Mouse (Mus musculus) bone marrow, adult 2 months (tissue): ENCODE data around the gene Ankrd13d. TPM values are rescaled to one million over a fixed set of nuclear protein-coding genes. Genes with fewer than 3 reads are reported as not detected.
A peak's percentile ranks its signal among the peaks of the same experiment; 100 is the strongest.

Experiments used
- H3K27ac ChIP-seq: fragments of 200-500 bp; 2 replicates; pipeline ENCODE4 v1.5.1; 2012; ENCODE audit warnings: low read depth, mild to moderate bottlenecking, control low read depth, inconsistent platforms, low read length; ENCODE audit not compliant: control insufficient read depth, poor library complexity, insufficient read depth
- H3K4me1 ChIP-seq: fragments of 200-500 bp; 2 replicates; pipeline ENCODE4 v1.6.1; 2011; ENCODE audit warnings: low read length; ENCODE audit not compliant: control insufficient read depth, insufficient read depth
- H3K4me3 ChIP-seq: fragments of 200-500 bp; replicated peaks from 2 replicates; pipeline ENCODE3; 2011; ENCODE audit warnings: mild to moderate bottlenecking, low read depth, low read length, control low read depth; ENCODE audit not compliant: control insufficient read depth
- CTCF ChIP-seq: fragments of 200-500 bp; IDR thresholded peaks from 2 replicates; pipeline ENCODE4 v1.5.1; 2011; ENCODE audit warnings: low read length, control low read depth; ENCODE audit not compliant: control insufficient read depth, insufficient read depth
- POLR2A ChIP-seq: fragments of 200-500 bp; IDR thresholded peaks from 2 replicates; pipeline ENCODE4 v1.6.1; 2011; ENCODE audit warnings: low read depth, mild to moderate bottlenecking, control low read depth, low read length, borderline replicate concordance; ENCODE audit not compliant: control insufficient read depth
- whole genome bisulfite sequencing: fragments of 180-500 bp; shearing (Covaris S2); methylation state at CpG from one replicate; pipeline ENCODE4 v1.1.7; 2018; 5-methylcytosine and 5-hydroxymethylcytosine counted together
- polyA plus RNA-seq: library from polyadenylated mRNA; stranded (reverse); fragments of >200 nt; gene quantifications from 2 replicates; pipeline ENCODE4 v1.2.4, GENCODE M21; 2011; ENCODE audit warnings: low replicate concordance; ENCODE audit not compliant: missing spikeins, insufficient read depth, insufficient read length

Gene Ankrd13d
- polyA plus RNA-seq, 1 experiment, result 53.2 TPM

DNA sequence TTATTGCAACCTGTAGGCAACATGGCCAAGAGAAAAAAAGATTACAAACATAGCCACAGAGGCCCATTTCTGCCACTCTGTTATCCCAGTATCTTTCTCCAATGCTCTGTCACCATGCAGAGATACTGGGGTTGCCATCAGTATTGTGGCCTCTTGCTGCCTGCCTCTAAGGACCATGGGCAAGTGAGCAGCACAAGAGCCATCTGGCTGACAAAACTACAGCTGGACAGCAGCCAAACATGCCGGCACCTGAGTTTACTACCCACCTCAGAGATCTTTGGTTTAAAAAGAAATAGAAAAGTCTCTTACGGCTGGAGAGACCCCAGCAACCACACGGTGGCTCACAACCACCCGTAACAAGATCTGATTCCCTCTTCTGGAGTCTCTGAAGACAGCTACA lies 36.3 kb upstream of the Ankrd13d start:
- Histone ChIP-seq H3K27ac (no peak overlapping the region), H3K4me1 (peaks cover 1% of the 10 kb centered on the region; the same call in 1 of the 2 replicates), H3K4me3 (no peak overlapping the region)
- WGBS, result 77% methylated on average over 4 of the region's 4 CpGs
- TF ChIP-seq CTCF (no peak), POLR2A (no peak)

- Histone ChIP-seq H3K27ac (no peak overlapping the region), H3K4me1 (peaks cover under 1% of the 10 kb centered on the region; the same call in 1 of the 2 replicates), H3K4me3 (no peak overlapping the region)
- 86% methylated on average over 3 of the region's 3 CpGs for WGBS
- no peak for TF ChIP-seq CTCF
- no peak for TF ChIP-seq POLR2A
Measured at GRCm38 (mm10) chr19:4317181-4317580, 34.2 kb upstream of the Ankrd13d start.

DNA sequence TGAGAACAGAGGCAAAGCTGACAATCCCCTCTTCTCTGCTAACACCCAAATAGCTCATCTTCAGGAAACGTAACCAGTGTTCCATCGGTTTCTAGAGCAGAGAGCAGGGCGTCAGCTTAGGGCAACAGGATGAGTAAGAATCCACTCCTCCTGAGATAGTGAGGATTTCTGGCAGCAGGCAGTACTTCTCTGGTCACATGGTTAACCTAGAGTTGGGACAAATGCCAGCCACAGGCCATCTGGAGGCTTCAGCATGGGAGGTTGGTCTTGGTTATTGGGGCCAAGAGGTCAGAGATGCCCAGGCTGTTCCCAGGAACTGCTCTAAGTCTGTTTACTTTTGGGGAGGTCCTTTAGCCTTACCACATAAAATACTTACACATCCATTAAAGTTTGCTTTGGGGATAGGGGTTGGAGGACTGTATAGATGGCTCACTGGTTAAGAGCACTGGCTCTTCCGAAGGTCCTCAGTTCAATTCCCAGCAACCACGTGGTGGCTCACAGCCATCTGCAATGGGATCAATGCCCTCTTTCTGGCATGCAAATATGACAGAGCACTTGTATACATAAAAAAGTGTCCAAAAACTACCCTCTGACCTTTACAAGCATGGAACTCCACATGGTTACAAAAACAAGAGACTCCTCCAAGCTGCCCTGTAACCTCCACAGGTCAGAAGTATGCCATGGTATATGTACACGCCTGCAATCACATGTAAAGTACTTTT lies 32.4 kb upstream of the Ankrd13d start:
- Histone ChIP-seq H3K4me3 (no peak overlapping the region), H3K27ac (no peak overlapping the region), H3K4me1 (no peaks in the 10 kb centered on the region)
- no peak for TF ChIP-seq POLR2A
- no peak for TF ChIP-seq CTCF
- 69% methylated on average over 6 of the region's 6 CpGs for WGBS

DNA sequence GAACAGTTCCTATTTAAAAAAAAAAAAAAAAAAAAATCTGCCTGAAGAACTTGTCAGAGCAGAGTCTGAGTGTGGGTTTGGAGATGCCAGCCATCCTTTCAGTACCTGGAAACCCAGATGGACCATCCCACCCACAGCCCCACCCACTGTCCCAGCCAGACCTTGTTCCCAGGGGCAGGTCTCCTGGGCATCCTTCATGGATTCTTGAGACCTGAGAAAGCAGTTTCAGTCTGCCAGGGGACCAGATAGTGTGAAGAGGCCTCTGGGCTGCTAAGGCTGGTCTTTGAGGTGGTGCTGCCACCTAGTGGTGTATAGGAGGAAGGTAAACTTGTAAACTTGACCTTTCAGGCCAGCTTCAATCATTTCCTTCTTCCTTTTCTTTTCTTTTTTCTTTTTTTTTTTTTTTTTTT lies 26.8 kb upstream of the Ankrd13d start:
- TF ChIP-seq POLR2A (no peak), CTCF (peak; percentile 86)

DNA sequence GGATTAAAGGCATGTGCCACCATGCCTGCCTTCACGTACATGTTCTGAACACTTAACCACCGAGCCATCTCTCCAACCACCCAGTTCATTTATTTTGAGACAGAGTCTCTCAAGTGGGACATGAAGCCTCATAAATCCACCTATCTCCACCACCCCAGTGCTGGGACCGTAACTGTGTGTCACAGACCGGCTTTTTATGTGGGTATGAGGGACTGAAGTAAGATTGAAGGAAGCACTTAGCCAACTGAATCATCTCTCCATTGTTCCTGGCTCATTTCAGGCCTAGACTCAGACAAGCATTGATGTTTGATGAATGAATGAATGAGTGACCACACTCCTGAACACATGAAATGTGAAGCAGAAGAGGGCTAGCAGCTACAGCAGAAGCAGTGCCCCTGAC lies 26.4 kb upstream of the Ankrd13d start:
- TF ChIP-seq POLR2A (no peak), CTCF (no peak)
- 90% methylated on average over 4 of the region's 4 CpGs for WGBS
- H3K27ac ChIP-seq, result no peak overlapping the region
- H3K4me3 ChIP-seq, result no peak overlapping the region
- H3K4me1 ChIP-seq, result no peaks in the 10 kb centered on the region; the same call in 1 of the 2 replicates

More for the DNA sequence above, 26.8 kb upstream of the Ankrd13d start:
- H3K27ac ChIP-seq, result no peak overlapping the region
- no peaks in the 10 kb centered on the region; the same call in 1 of the 2 replicates for H3K4me1 ChIP-seq
- no peak overlapping the region for H3K4me3 ChIP-seq

GRCm38 (mm10) chr19:4306190-4306577 lies 23.2 kb upstream of the Ankrd13d start, which contains the start of gene Grk2:
TSS of gene Grk2 (minus strand) at chr19:4306222.
- H3K27ac ChIP-seq, result peak within 1 kb of the TSS; percentile 94
- 21% methylated on average over 42 of the region's 46 CpGs for WGBS
- peak within 1 kb of the TSS; percentile 84 for H3K4me3 ChIP-seq
- H3K4me1 ChIP-seq, result peaks cover 4% of the 10 kb centered on the region; the same call in 1 of the 2 replicates
- TF ChIP-seq CTCF (peak; percentile 69), POLR2A (no peak; the same call in 1 of the 2 replicates)

GRCm38 (mm10) chr19:4305491-4306189 lies 22.7 kb upstream of the Ankrd13d start:
- Histone ChIP-seq H3K4me3 (peak overlapping the region; percentile 84), H3K27ac (peak overlapping the region; percentile 94), H3K4me1 (peaks cover 6% of the 10 kb centered on the region; the same call in 1 of the 2 replicates)
- 7% methylated on average over 68 of the region's 68 CpGs for WGBS
- TF ChIP-seq POLR2A (peak; percentile 18; the same call in 1 of the 2 replicates), CTCF (no peak)

DNA sequence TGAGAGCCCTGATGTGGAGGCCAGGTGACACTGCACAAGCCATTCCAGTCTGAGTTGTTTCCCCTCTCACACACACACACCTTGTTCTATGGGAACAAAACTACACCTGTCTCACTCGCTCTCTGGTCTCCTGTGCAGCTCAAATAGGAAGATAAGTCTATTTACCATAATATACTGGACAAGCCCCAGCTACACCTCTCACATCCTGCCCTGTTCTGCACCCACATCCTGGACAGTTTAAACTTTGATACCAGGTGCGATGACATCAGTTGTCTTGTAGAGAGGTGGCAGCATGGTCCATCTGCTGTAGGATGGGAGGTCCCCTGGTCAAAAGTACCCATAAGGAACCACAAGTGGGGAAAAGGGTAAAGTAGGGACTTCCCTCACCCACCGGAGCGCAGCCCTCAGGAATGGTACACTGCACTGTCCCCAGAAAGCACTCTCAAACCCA lies 22.0 kb upstream of the Ankrd13d start:
- H3K4me1 ChIP-seq, result peaks cover 8% of the 10 kb centered on the region; the same call in 1 of the 2 replicates
- peak overlapping the region; percentile 94 for H3K27ac ChIP-seq
- WGBS, result 3% methylated on average over 4 of the region's 4 CpGs
- peak overlapping the region; percentile 84 for H3K4me3 ChIP-seq
- TF ChIP-seq CTCF (peak; percentile 6; the same call in 1 of the 2 replicates), POLR2A (no peak)
